Mouse (Mus musculus): ENCODE measurements around the gene Olfr1357.
"Not testable (repeated sequence)": the region's sequence is repeated elsewhere in the genome, so short reads cannot be mapped to it uniquely, and the experiment has no call there.

The Olfr1357 gene

DNA sequence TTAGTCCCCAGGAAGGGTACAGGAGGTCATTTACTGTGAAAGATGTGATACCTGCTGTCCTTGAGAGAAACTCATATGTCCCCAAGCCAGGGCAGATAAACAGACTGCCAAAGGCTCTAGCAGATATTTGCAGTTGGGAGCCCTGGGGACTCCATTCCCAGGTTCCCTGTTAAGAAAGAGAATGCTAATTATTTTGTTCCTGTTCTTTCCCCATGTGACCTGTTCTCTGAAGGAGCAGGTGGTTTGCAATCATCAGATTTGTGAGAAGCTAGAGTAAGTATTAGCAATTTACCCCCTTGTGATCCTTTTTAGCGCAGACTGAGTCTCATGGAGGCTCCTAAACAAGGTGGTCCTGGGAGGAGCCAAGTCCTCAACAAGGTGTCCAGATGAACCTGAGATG lies at the start of gene Olfr1357:
Gene Olfr1357 (minus strand): TSS at position 101 of the 400 bp plus-strand sequence.
- DNase-seq (ENCODE audit: low spot score) = no peak

DNA sequence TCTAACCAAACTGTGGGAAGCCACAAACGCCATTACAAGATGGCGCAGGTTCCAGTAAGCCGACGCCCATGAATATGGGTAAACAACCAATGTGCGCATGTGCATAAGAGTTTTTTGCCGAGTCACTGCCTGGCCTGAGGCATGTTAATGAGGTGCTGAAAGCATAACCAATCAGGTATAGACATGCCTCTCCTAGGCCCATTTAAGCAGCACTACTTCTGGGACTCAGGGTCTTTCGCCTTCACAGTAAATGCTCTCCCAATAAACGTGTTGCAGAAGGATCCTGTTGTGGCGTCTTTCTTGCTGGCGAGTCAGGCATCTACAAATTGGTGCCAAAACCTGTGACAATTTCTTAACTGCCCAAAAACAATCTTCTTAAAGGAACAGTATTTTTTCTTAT lies 48.8 kb upstream of the Olfr1357 start:
- DNase-seq (ENCODE audit: low spot score) = not testable (repeated sequence)

- DNase-seq (ENCODE audit: low spot score) = no peak
These were observed 46.7 kb upstream of the Olfr1357 start for GRCm38 (mm10) chr10:78664546-78664945.

DNA sequence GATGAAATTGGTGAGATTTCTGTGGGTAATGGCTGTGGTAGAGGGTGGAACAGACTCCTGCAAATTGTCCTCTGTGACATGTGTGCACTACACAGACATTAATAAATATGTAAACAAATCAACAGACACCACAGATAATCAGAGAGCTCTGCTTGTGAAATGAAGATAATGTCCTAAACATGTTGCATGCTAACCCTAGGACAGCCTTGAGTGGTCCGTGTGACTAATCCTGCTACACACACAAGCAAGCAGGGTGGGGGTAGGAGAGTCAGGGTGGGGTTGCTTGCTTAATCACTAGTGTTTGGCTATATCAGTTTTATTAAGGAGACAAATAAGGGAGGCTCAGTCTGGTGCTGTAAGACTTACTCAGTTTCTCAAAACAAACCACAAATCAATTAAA lies 43.3 kb upstream of the Olfr1357 start:
- DNase-seq (ENCODE audit: low spot score) = no peak

GRCm38 (mm10) chr10:78632311-78632710 lies 14.4 kb upstream of the Olfr1357 start:
- DNase-seq (ENCODE audit: low spot score) = peak; percentile 66

DNA sequence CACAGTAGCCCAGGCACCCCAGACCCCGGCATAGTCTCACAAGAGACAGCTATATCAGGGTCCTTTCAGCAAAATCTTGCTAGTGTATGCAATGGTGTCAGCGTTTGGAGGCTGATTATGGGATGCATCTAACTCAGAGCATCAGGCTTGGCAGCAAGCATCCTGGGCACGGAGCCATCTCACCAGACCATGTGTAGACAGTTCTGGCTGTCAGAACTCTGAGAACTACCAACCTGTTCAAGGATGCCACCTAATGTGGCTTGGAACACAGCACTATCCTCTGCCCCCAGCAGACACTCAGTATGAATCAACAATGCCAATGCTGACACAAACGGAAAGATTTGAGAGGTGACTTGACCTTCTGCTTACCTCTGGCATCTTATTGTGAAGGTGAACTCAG lies 12.3 kb upstream of the Olfr1357 start:
- no peak for DNase-seq (ENCODE audit: low spot score)

- not testable (repeated sequence) for DNase-seq (ENCODE audit: low spot score)
These were observed 5.3 kb upstream of the Olfr1357 start for GRCm38 (mm10) chr10:78623143-78623542.

DNA sequence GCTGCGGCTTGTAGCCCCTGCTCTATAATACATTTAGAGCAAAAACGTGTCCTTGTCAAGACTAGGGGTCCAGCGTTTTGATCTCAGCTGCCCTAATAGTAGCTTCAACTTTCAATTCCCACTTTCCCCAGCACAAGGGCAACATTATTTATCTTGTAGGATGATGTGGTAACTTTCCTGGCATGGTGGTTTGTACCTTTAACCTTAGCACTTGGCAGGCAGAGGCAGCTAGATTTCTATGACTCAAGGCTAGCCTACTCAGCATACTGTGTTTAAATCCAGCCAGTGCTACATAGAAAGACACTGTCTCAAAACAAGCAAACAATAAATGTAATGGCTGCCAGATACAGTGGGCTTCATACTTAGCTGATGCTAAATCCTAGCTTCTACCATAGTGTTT lies 10.3 kb downstream of the Olfr1357 start:
- no peak for DNase-seq (ENCODE audit: low spot score)

DNA sequence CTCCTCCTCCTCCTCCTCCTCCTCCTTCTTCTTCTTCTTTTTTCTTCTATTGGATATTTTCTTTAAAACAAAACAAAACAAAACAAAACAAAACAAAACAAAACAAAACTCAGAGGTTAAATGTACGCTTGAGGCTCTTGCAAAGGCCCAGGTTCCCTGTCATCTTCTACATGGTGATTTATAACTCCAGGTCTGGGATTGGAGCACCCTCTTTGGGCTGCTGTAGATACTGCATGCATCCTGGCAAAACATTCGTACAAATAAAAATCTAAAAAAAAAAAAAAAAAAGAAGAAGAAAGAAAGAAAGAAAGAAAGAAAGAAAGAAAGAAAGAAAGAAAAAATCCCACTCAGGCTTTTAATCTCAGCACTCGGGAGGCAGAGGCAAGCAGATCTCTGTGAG lies 12.8 kb downstream of the Olfr1357 start:
- DNase-seq (ENCODE audit: low spot score) = peak; percentile 32

- no peak for DNase-seq (ENCODE audit: low spot score)
These were observed 18.0 kb downstream of the Olfr1357 start for GRCm38 (mm10) chr10:78599865-78600264.

DNA sequence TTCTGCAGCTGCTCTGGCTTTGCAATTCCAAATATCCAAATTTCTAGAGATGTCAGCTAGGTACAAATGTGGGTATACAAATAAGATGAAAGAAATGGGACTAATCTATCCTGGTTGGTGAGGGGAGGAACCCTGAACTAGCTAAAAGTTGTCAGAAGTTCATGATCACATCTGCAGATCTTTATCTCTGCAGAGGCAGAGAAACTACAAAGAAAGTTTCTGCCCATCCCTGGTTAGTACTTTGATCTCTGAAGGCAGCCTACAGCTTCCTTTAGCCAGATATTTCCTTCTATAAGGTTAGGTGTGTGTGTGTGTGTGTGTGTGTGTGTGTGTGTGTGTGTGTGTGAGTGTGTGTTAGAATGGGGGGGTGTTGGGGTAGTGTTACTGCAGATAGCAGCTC lies 23.3 kb downstream of the Olfr1357 start:
- no peak for DNase-seq (ENCODE audit: low spot score)

DNA sequence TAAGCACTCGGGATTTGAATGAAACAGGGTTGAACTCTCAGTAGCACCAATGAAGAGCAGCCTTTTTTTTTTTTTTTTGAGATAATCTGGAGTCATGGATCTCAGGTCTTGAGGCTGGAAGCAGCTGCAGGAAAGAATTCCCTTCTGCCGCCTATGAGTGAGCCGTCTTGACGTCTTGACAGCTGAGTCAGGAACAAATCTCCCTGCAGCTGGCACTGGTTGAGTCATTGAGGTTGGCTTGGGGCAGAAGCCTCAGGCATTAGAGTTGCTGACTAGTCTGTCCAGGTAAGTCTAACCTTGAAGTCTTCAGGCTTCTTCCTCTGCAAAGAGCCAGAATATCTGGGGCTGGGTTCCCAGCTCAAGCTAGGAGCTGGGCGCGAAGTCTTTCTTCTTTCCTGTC lies 23.7 kb downstream of the Olfr1357 start:
- DNase-seq (ENCODE audit: low spot score) = no peak

DNA sequence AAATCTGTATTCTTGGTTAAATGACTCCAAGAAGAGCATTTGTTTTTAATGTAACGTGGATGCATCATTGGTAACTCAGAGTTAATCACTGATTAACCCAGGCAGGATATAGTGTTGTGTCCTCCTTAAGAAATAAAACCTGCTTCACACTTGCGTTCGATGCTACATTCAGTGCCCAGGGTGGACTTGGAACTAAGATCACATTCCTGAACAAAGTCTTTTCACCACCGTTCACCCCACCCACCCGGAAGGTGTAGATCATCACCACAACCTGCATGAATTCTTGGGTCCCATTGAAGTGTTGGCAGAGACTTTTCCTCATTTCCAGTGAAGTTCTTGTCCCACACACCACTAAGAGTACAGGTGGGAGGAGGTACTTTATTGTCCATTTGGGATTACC lies 24.1 kb downstream of the Olfr1357 start:
- no peak for DNase-seq (ENCODE audit: low spot score)

DNA sequence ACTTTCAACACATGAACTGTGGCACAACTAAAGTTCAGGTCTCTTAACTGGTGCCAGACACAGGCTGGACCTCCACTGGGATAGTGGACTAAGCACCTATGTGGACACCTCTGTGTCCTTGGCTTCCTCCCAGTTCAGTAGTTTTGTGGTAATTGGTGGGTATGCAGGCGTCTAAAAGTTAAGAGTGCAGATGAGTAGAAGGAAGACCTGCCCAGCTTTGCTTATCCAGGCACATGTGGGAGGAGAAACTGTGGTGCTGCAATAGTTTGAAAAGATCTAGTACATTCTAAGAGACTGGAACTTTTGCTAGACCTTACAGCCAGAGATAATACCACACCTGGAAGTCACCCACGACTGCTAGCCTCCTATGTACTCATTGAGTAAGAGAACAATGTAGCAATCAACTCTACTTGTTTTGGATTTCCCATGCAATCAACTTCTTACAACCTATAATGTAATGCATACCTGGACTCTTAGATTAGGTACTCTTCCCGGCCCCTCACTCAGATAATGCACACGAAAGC lies 25.0 kb downstream of the Olfr1357 start:
- no peak for DNase-seq (ENCODE audit: low spot score)

DNA sequence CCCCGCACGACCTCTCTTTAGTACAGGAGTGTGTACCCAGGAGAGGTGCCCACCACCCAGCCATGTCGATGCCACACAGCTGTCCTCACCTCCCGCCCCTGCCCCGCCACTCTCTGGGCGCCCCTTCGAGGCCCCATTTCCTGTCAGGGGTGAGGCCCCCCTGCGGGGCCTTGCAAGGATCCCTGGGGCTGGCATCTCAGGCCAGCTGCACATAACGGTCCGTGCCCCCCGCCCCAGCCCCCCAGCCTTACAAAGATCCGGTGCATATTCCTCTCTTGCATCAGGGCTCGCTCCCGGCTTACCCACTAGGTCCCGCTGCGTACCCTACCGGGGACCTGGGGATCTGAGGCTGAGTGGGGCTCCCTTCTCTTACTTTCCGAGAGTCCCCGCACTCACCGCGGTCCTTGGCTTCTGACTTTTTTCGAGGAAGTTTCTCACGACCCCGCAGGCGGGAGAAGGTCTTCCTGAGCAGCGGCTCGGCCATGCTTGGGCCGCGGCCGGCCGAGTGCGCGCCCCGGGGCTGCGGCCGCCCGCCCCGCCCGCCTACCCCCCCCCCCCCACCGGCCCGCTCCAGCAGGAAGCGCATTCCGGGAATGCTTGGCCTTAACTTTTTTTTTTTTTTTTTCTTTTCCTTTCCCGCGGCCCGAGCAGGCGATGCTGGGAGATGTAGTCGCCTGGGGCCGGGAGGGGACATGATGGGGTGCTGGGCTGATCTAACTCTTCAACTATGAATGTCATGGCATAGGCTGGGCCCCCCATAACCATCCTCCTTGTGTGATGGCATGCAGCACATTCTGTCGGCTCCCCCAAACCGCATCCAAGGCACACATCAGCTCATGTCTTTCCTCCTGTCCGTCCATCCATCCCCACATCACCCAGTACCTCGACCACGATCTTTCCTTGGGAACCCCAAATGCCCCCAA lies 26.2 kb downstream of the Olfr1357 start, which contains the start of gene Syde1:
Gene Syde1 (minus strand): TSS at position 559 of the 923 bp plus-strand sequence.
- peak; percentile 73 for DNase-seq (ENCODE audit: low spot score)

DNA sequence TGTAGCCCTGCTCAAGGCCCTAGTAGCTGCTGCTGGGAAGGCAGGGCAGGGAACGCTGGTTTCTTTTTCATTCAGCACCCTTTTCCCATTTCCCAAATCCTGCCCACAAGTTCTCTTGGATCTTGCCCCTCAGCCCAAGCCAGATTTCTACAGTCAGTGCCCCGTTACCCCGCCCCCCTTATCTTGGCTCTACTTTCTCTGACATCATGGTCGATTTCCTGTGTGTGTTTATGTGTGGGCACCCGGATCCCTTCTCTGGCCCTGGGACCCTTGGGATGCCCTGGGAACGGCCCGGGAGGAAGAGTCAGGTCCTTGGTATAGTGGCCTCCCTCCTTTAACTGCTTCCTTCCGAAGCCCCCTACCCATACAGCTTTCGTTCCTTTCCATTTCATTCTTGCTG lies 27.1 kb downstream of the Olfr1357 start:
- peak; percentile 36 for DNase-seq (ENCODE audit: low spot score)

DNA sequence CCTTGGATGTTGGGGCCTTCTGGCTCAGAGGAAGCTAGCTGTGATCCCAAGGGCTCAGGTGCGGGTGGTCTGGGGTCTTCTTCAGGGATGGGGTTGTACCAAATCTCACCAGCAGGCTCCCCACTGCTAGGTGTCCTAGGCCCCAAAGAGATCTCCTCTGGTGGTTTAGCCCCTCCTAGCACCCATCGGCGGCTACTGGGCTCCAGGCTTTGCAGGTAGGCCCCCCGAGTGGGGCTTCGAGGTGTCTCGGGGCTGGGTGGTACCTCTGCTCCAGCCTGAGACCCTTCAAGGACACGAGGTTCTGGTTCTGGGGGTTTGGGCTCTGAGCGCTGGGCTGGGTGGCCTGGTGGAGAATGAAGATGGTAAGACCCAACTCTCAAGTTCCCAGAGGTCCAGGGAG lies 28.0 kb downstream of the Olfr1357 start:
- DNase-seq (ENCODE audit: low spot score) = no peak

- DNase-seq (ENCODE audit: low spot score) = no peak
These were observed 28.6 kb downstream of the Olfr1357 start for GRCm38 (mm10) chr10:78589291-78589690.

GRCm38 (mm10) chr10:78586026-78586425 lies 31.8 kb downstream of the Olfr1357 start:
- DNase-seq (ENCODE audit: low spot score) = no peak

DNA sequence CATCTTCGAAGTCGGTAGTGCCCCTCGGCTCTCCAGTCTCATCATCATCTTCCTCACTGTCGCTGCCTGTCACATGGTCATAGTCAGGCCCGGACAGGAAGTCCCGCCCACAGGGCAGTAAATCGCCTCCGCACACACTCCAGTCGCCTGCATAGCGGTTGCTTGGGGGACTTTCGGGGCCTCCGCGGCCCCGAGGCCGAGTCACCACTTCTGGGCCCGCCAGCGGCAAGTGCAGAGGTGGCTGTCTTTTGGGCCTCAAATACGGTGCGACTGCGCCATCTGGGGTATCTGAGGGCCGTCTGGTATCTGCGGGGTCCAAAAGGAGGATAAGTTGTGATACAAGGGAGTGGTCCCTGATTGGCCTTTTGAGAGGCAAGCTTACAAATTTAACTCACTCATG lies 32.3 kb downstream of the Olfr1357 start:
- no peak for DNase-seq (ENCODE audit: low spot score)

DNA sequence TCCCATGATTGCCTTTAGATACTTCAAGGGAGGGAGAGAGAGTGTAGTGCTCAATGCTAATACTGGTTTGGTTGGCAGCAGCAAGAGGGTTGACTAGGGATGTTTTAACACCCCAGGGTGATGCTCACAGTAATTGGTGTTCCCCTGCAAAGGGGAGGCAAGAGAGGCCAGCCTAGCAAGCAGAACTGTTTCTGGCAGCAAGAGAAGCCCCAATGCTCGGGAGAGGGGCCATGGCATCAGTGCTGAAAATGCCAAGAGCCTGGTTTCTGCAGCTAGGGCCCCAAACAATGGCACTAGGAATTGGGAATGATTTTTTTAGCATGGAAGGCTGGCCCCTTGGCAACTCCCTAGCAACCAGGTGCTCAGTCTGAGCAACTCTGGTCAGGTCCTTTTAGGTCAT lies 32.9 kb downstream of the Olfr1357 start:
- DNase-seq (ENCODE audit: low spot score) = no peak

DNA sequence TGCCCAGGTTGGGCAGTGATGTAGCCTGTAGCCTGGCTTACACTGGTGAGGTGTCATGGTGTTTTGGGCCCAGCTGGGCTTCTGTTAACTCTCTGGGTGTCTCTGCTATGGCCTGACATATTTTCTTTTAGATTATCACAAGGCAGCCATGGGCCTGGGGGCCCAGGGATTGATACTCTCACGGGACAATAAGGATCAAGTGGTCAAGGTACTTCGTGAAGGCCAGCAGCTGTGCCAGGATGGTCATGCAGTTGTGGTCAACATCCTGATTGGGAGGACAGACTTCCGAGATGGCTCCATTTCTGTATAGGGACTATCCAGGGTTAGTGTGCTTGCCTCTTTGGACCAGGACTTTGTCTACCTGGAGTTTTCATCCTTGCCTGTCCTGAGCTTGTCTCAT lies 33.9 kb downstream of the Olfr1357 start:
- DNase-seq (ENCODE audit: low spot score) = no peak

DNA sequence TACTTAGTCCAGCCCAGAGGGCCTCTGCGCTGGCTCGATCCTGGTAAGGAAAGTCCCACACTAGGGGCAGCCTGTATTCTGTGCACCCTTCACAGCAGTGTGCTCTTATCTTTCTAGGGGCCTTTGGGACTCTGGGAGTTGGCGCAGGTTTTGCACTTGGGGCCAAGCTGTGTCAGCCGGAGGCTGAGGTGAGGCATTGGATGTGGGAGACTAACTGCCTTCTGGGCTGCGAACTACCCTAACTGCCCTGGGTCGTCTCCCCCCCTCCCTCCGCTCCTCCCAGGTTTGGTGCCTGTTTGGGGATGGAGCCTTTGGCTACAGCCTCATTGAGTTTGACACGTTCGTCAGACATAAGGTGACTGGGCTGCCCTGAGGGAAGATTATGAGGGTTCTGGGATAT lies 34.5 kb downstream of the Olfr1357 start:
- no peak for DNase-seq (ENCODE audit: low spot score)

- no peak for DNase-seq (ENCODE audit: low spot score)
These were observed 36.8 kb downstream of the Olfr1357 start for GRCm38 (mm10) chr10:78581121-78581520.

All from embryo, embryonic 10.5 days (tissue).